Mouse (Mus musculus) midbrain, embryonic 12.5 days (tissue): ENCODE results near the gene Cdhr5. TPM values are rescaled to one million over a fixed set of nuclear protein-coding genes. Genes with fewer than 3 reads are reported as not detected.
"Not testable (repeated sequence)": the region's sequence is repeated elsewhere in the genome, so short reads cannot be mapped to it uniquely, and the experiment has no call there.

Experiments used
- ATAC-seq: fragments of 200-750 bp; cut with Nextera tagmentation; 2 replicates; pipeline ENCODE4 v1.8.0; 2017; ENCODE audit warnings: low read depth, moderate TSS enrichment, moderate library complexity; ENCODE audit not compliant: low FRiP score
- H3K27ac ChIP-seq: fragments of 300-500 bp; sonication (generic); replicated peaks from 2 replicates; pipeline ENCODE4 v1.5.1; 2016; ENCODE audit warnings: mild to moderate bottlenecking
- H3K27me3 ChIP-seq: fragments of 300-500 bp; sonication (generic); 2 replicates; pipeline ENCODE4 v1.6.1; 2016; ENCODE audit warnings: mild to moderate bottlenecking
- H3K36me3 ChIP-seq: fragments of 300-500 bp; sonication (generic); 2 replicates; pipeline ENCODE4 v1.6.1; 2016
- H3K4me1 ChIP-seq: fragments of 300-500 bp; sonication (generic); 2 replicates; pipeline ENCODE4 v1.6.1; 2016
- H3K4me2 ChIP-seq: fragments of 300-500 bp; sonication (generic); replicated peaks from 2 replicates; pipeline ENCODE4 v1.6.1; 2016; ENCODE audit warnings: mild to moderate bottlenecking, moderate library complexity
- H3K4me3 ChIP-seq: fragments of 300-500 bp; sonication (generic); 2 replicates; pipeline ENCODE4 v1.5.1; 2016; ENCODE audit warnings: mild to moderate bottlenecking
- H3K9ac ChIP-seq: fragments of 300-500 bp; sonication (generic); replicated peaks from 2 replicates; pipeline ENCODE4 v1.6.1; 2016; ENCODE audit warnings: mild to moderate bottlenecking, moderate library complexity
- H3K9me3 ChIP-seq: fragments of 300-500 bp; sonication (generic); 2 replicates; pipeline ENCODE4 v1.6.1; 2016; ENCODE audit warnings: mild to moderate bottlenecking
- WGBS: fragments of 180-500 bp; shearing (Covaris S2); methylation state at CpG from one replicate; pipeline ENCODE4 v1.1.7; 2016; 5-methylcytosine and 5-hydroxymethylcytosine counted together
- polyA plus RNA-seq: library from polyadenylated mRNA; unstranded; fragments of >200 nt; fragmentation: Nextera tagmentation; extraction: Ambion mirVana; gene quantifications from 2 replicates; pipeline ENCODE4 v1.2.1, GENCODE M21; 2016

Cdhr5 gene
- polyA plus RNA-seq, 1 experiment from 2014 or later, result not detected

GRCm38 (mm10) chr7:141270631-141271030 lies 6.0 kb downstream of the Cdhr5 start:
- ATAC-seq, result no peak

GRCm38 (mm10) chr7:141269273-141269545 lies 7.4 kb downstream of the Cdhr5 start:
- no peaks in the 10 kb centered on the region for H3K9me3 ChIP-seq
- no peak for ATAC-seq
- H3K4me1 ChIP-seq, result peaks cover 9% of the 10 kb centered on the region; the same call in 1 of the 2 replicates
- no peak overlapping the region for H3K9ac ChIP-seq
- no peak overlapping the region for H3K4me2 ChIP-seq
- 0 out of 2 replicates have a peak, but pooled peaks cover 3% of the 10 kb centered on the region for H3K27me3 ChIP-seq
- no peak overlapping the region for H3K4me3 ChIP-seq
- 86% methylated on average over 14 of the region's 14 CpGs for WGBS
- no peak overlapping the region for H3K27ac ChIP-seq
- H3K36me3 ChIP-seq, result peaks cover 5% of the 10 kb centered on the region

More at GRCm38 (mm10) chr7:141270631-141271030, 6.0 kb downstream of the Cdhr5 start:
- WGBS, result 89% methylated on average over 3 of the region's 3 CpGs
- Histone ChIP-seq H3K4me2 (no peak overlapping the region), H3K4me3 (no peak overlapping the region), H3K9ac (no peak overlapping the region), H3K9me3 (no peaks in the 10 kb centered on the region), H3K36me3 (no peaks in the 10 kb centered on the region), H3K27me3 (no peaks in the 10 kb centered on the region), H3K27ac (no peak overlapping the region), H3K4me1 (peaks cover 5% of the 10 kb centered on the region; the same call in 1 of the 2 replicates)

- Histone ChIP-seq H3K36me3 (peaks cover 10% of the 10 kb centered on the region), H3K27ac (no peak overlapping the region), H3K9ac (no peak overlapping the region), H3K9me3 (no peaks in the 10 kb centered on the region), H3K4me2 (no peak overlapping the region), H3K27me3 (0 out of 2 replicates have a peak, but pooled peaks cover 3% of the 10 kb centered on the region), H3K4me3 (no peak overlapping the region), H3K4me1 (peaks cover 9% of the 10 kb centered on the region; the same call in 1 of the 2 replicates)
- WGBS, result 84% methylated on average over 24 of the region's 24 CpGs
- ATAC-seq, result no peak
These were observed 7.9 kb downstream of the Cdhr5 start for GRCm38 (mm10) chr7:141268466-141269272.

- H3K36me3 ChIP-seq, result peaks cover 37% of the 10 kb centered on the region
- no peaks in the 10 kb centered on the region for H3K9me3 ChIP-seq
- H3K4me1 ChIP-seq, result peaks cover 9% of the 10 kb centered on the region; the same call in 1 of the 2 replicates
- H3K4me2 ChIP-seq, result peak within 1 kb of the TSS; percentile 51
- H3K9ac ChIP-seq, result peak within 1 kb of the TSS; percentile 43; the same call in 1 of the 2 replicates
- WGBS, result 13% methylated on average over 25 of the region's 25 CpGs
- 0 out of 2 replicates have a peak, but pooled peaks have one; percentile 38 for ATAC-seq
- 0 out of 2 replicates have a peak, but pooled peaks cover 3% of the 10 kb centered on the region for H3K27me3 ChIP-seq
- H3K4me3 ChIP-seq, result peak within 1 kb of the TSS; percentile 27
- H3K27ac ChIP-seq, result no peak within 1 kb of the TSS
These were observed 10.6 kb downstream of the Cdhr5 start, which contains the start of gene Irf7 for GRCm38 (mm10) chr7:141265739-141266561. Gene Irf7, minus strand, starts transcription at chr7:141266481.

- no peak overlapping the region for H3K4me3 ChIP-seq
- H3K36me3 ChIP-seq, result peaks cover 43% of the 10 kb centered on the region
- ATAC-seq, result no peak
- WGBS, result 40% methylated on average over 11 of the region's 11 CpGs
- H3K9me3 ChIP-seq, result no peaks in the 10 kb centered on the region
- H3K9ac ChIP-seq, result no peak overlapping the region
- no peak overlapping the region; the same call in 1 of the 2 replicates for H3K4me2 ChIP-seq
- peaks cover 9% of the 10 kb centered on the region; the same call in 1 of the 2 replicates for H3K4me1 ChIP-seq
- no peak overlapping the region for H3K27ac ChIP-seq
- H3K27me3 ChIP-seq, result 0 out of 2 replicates have a peak, but pooled peaks cover 3% of the 10 kb centered on the region
These were observed 11.2 kb downstream of the Cdhr5 start for GRCm38 (mm10) chr7:141265411-141265738.

- Histone ChIP-seq H3K4me3 (no peak overlapping the region), H3K9ac (no peak overlapping the region), H3K4me1 (peaks cover 9% of the 10 kb centered on the region; the same call in 1 of the 2 replicates), H3K27me3 (0 out of 2 replicates have a peak, but pooled peaks cover 3% of the 10 kb centered on the region), H3K27ac (no peak overlapping the region), H3K36me3 (peaks cover 48% of the 10 kb centered on the region), H3K9me3 (no peaks in the 10 kb centered on the region), H3K4me2 (no peak overlapping the region)
- 37% methylated on average over 12 of the region's 12 CpGs for WGBS
- ATAC-seq, result peak; percentile 29; the same call in 1 of the 2 replicates
These were observed 11.7 kb downstream of the Cdhr5 start for GRCm38 (mm10) chr7:141264761-141265410.

GRCm38 (mm10) chr7:141264041-141264700 lies 12.4 kb downstream of the Cdhr5 start:
- ATAC-seq, result no peak
- H3K4me1 ChIP-seq, result peaks cover 9% of the 10 kb centered on the region; the same call in 1 of the 2 replicates
- H3K9me3 ChIP-seq, result no peaks in the 10 kb centered on the region
- no peak overlapping the region for H3K4me3 ChIP-seq
- 76% methylated on average over 11 of the region's 11 CpGs for WGBS
- 0 out of 2 replicates have a peak, but pooled peaks cover 3% of the 10 kb centered on the region for H3K27me3 ChIP-seq
- no peak overlapping the region for H3K9ac ChIP-seq
- H3K27ac ChIP-seq, result no peak overlapping the region
- H3K36me3 ChIP-seq, result peaks cover 55% of the 10 kb centered on the region
- no peak overlapping the region for H3K4me2 ChIP-seq

- H3K9me3 ChIP-seq, result no peaks in the 10 kb centered on the region
- no peak overlapping the region for H3K27ac ChIP-seq
- 0 out of 2 replicates have a peak, but pooled peaks cover 3% of the 10 kb centered on the region for H3K27me3 ChIP-seq
- H3K4me2 ChIP-seq, result no peak overlapping the region
- H3K9ac ChIP-seq, result no peak overlapping the region
- no peak for ATAC-seq
- H3K36me3 ChIP-seq, result peaks cover 60% of the 10 kb centered on the region
- 86% methylated on average over 13 of the region's 13 CpGs for WGBS
- H3K4me3 ChIP-seq, result no peak overlapping the region
- peaks cover 9% of the 10 kb centered on the region; the same call in 1 of the 2 replicates for H3K4me1 ChIP-seq
These were observed 12.9 kb downstream of the Cdhr5 start for GRCm38 (mm10) chr7:141263640-141264039.

- Histone ChIP-seq H3K9ac (no peak overlapping the region), H3K4me1 (peaks cover 9% of the 10 kb centered on the region; the same call in 1 of the 2 replicates), H3K36me3 (peaks cover 82% of the 10 kb centered on the region), H3K4me2 (no peak overlapping the region), H3K4me3 (no peak overlapping the region), H3K27ac (no peak overlapping the region), H3K9me3 (no peaks in the 10 kb centered on the region), H3K27me3 (0 out of 2 replicates have a peak, but pooled peaks cover 3% of the 10 kb centered on the region)
- 89% methylated on average over 3 of the region's 3 CpGs for WGBS
- ATAC-seq, result no peak
These were observed 15.1 kb downstream of the Cdhr5 start for GRCm38 (mm10) chr7:141261480-141261879.

- no peaks in the 10 kb centered on the region for H3K27me3 ChIP-seq
- H3K36me3 ChIP-seq, result peaks cover 88% of the 10 kb centered on the region
- 91% methylated on average over 10 of the region's 10 CpGs for WGBS
- no peak for ATAC-seq
- H3K4me2 ChIP-seq, result no peak overlapping the region
- no peak overlapping the region for H3K27ac ChIP-seq
- H3K9ac ChIP-seq, result no peak overlapping the region
- H3K4me3 ChIP-seq, result no peak overlapping the region
- no peaks in the 10 kb centered on the region for H3K9me3 ChIP-seq
- H3K4me1 ChIP-seq, result no peaks in the 10 kb centered on the region
These were observed 20.4 kb downstream of the Cdhr5 start for GRCm38 (mm10) chr7:141256159-141256558.

- ATAC-seq, H3K27me3 ChIP-seq, H3K4me2 ChIP-seq, H3K4me1 ChIP-seq, H3K9ac ChIP-seq, H3K4me3 ChIP-seq, H3K9me3 ChIP-seq, H3K27ac ChIP-seq: not testable (repeated sequence)
- WGBS, result over 99% methylated on average over 4 of the region's 4 CpGs
- H3K36me3 ChIP-seq, result peaks cover 88% of the 10 kb centered on the region
These were observed 26.1 kb downstream of the Cdhr5 start for GRCm38 (mm10) chr7:141250486-141250885.
